Mouse (Mus musculus): ENCODE measurements around the gene Izumo1. TPM values are rescaled to one million over a fixed set of nuclear protein-coding genes. Genes with fewer than 3 reads are reported as not detected.

Izumo1 gene
- under 1 TPM in 1 of 2 experiments, not detected in 1; 0.34 TPM for total RNA-seq (2021)
- long read RNA-seq, experiment 1 = 0 reads
- long read RNA-seq, experiment 2 = 0 reads

DNA sequence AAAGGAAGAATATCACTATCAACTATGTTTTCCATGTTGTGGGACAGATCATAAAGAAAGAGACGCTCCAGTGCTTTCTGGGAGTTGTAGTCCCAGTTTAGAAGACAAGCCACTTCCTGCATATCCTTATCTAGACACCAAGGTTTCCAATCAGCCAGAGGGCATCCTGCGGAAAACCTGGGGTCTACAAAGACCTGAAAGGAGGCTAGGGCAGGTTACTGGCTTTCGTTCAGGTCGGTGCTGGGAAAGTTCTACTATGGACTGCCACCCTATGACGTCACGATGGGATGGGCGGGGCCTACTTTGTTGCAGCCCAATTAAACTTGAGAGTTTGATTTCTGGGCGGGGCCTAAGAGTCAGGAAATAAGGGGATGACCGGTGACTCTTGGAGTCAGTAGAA is at the start of gene Izumo1:
TSS of gene Izumo1 (plus strand) at position 369 of the 400 bp plus-strand sequence.
- intact Hi-C loops (cut with DNase I) = no loop called here
- no peak for DNase-seq (ENCODE audit: extremely low spot score in 1 of 2, low spot score in 2 of 2)
- no peak for TF ChIP-seq CTCF (IDR thresholded peaks at IDR 0.05)
- H3K4me3 ChIP-seq = no peak within 1 kb of the TSS
- no peak within 1 kb of the TSS for H3K27ac ChIP-seq

DNA sequence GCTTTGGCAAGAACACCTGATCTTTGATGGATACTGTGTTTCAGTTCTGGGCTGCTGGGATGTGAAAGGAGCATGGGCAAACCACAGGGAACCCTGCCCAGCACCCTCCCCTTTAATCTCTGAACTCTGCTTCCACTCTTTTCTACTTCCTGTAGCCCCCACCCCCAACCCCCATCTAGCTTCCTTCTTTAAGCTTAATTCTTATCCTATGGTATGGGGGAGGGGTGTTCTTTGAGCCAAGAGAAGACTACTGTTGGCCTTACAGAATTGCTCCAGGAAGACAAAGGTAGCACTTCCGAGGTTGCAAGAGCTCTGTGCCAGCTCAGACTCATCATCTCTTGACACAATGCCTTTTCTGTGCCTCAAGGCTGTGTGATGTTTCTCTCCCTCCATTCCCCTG is 49.6 kb upstream of the Izumo1 start:
- intact Hi-C loops (cut with DNase I) = loop anchor here (2.0 kb wide), 1 partner anchor 17 kb away; no protein-coding TSS in a partner anchor
- Histone ChIP-seq H3K27ac (no peak overlapping the region), H3K4me3 (no peak overlapping the region)
- DNase-seq (ENCODE audit: extremely low spot score in 1 of 2, low spot score in 2 of 2) = no peak
- no peak for TF ChIP-seq CTCF (IDR thresholded peaks at IDR 0.05)

DNA sequence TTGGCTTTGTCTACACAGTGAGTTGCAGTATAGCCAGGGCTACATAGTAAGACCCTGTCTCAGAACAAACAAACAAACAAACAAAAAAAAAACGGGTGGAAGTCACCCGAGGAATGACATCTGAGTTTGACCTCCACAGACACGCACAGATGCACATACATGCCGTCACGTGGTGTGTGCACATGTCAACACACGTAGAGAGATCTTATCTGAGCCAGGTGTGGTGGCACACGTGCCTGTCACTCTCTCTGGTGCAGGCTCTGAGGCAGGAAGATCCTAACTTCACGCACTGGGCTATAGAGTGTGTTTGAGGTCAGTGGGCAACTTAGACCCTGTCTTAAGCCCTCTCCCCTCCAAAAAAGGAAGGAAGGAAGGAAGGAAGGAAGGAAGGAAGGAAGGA is 47.7 kb upstream of the Izumo1 start:
- Histone ChIP-seq H3K4me3 (no peak overlapping the region), H3K27ac (no peak overlapping the region)
- DNase-seq (ENCODE audit: extremely low spot score in 1 of 2, low spot score in 2 of 2) = no peak
- TF ChIP-seq CTCF (IDR thresholded peaks at IDR 0.05) = no peak
- intact Hi-C loops (cut with DNase I) = no loop called here

DNA sequence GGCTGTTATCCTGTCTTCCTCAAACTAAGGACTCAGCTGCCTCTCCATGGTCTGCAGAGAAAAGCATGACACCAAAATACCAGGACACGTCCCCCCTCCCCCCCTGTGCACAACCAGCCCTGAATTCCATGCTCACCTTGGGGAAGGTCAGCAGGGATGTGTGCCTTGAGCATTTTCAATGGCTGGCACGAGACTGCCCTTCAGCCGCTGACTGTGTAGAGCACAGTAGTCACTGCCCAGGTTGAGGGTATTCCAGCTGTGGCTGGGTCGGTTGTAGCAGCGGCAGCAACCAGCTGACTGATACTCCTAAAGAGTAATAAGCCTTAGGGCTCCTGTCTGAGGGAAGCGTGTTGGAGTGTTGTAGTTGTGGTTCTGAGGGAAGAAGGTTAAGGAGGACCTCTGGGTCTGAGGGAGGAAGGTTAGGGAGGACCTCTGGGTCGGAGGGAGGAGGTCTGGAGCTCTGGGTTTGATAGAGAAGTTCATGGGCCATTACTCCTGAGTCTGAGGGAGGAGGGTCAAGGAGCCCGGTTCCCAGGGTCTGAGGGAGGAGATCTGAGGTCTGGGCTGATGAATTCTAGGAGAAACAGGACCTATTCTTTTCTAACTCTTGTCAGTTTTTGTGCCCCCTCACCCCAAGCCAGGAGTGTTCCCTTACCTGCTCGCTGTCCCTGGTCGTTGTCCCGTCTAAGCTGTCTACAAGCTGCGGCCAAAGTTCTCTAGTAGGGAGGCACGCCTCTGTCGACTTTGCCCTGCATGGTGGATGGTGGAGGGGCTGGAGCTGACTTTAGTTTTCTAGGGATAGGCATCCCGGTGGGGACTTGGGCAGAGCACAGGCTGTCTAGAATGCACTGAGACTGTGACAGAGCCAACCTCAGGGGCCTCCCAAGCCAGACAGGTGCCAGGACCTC is 46.9 kb upstream of the Izumo1 start:
- no peak overlapping the region for H3K27ac ChIP-seq
- no peak for TF ChIP-seq CTCF (IDR thresholded peaks at IDR 0.05)
- intact Hi-C loops (cut with DNase I) = no loop called here
- no peak for DNase-seq (ENCODE audit: extremely low spot score in 1 of 2, low spot score in 2 of 2)
- no peak overlapping the region for H3K4me3 ChIP-seq

DNA sequence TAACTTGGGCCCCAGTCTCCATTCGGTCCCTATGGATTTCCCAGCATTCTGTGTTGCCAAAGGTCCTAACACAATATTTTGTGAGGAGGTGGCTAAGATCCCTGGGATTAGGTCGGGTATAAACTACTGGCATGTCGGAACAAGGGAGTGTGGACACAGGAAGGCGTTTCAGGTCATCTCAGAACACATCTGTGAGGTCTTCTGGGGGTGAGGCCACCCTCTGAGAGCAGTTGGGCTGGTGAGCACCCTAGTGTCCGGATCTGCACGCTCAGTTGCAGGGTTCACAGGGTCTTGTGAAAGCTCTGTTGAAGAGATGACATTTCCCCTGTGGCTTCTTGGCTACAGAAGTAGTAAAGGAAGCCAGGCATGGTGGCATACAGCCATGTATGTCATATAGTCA is 35.7 kb upstream of the Izumo1 start:
- Histone ChIP-seq H3K27ac (no peak overlapping the region), H3K4me3 (no peak overlapping the region)
- DNase-seq (ENCODE audit: extremely low spot score in 1 of 2, low spot score in 2 of 2) = no peak
- intact Hi-C loops (cut with DNase I) = no loop called here
- no peak for TF ChIP-seq CTCF (IDR thresholded peaks at IDR 0.05)

DNA sequence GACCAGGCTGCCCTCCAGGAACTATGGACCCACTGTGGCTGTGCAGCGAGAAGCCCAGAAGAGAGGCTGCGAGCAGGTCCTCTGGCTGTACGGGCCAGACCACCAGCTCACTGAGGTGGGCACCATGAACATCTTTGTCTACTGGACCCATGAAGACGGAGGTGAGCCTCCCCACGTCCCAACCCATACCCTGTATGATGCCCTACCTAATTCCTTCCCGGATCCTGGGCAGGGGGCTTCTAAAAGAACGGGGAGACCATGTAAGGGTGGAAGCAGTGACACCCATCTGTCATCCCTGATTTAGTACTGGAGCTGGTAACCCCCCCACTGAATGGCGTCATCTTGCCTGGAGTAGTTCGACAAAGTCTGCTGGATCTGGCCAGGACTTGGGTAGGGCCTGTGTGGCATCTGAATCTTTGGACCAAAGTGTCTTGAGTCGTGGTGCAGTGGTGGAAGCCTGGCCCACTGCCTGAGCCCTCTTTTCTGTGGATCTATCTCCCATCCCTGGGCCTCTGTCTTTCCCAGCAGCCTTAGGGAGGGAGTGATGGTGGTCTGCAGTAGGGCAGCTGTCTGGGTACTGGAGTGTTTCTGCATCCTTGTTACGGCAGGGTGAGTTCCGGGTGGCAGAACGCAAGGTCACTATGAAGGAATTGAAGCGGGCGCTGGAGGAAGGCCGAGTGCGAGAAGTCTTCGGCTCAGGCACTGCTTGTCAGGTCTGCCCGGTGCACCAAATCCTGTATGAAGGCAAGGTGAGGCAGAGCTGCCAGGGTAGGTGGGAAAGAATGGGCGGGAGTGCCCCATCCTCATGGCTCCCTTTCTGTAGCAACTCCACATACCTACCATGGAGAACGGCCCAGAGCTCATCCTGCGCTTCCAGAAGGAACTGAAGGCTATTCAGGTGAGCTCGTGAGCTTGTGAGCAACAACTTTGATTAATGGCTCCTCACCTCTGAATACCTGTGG is 33.7 kb upstream of the Izumo1 start:
- intact Hi-C loops (cut with DNase I) = loop anchor here (2.0 kb wide), 2 partner anchors 17 to 121 kb away; partner anchors contain the start of genes Bax and Bcat2
- TF ChIP-seq CTCF (IDR thresholded peaks at IDR 0.05) = no peak
- Histone ChIP-seq H3K27ac (no peak overlapping the region), H3K4me3 (no peak overlapping the region)
- no peak for DNase-seq (ENCODE audit: extremely low spot score in 1 of 2, low spot score in 2 of 2)

DNA sequence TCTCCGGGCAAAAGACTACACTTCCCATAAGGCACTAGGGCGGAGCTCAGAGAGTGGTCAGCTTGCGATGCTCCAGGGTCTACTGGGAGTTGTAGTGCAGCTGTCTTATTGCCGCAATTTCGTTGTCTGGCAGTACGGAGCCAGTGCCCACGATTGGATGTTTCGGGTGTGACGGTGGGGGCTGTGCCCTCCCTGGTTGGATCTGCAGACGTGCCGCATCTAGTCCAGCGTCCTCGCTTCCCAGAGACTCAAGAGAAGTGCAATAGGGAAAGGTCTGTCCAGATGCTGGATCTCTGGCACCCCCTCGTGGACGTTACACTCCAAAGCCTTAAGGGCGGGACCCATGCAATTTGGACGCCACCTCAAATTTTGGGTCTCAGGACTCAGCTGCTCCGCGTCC is 32.4 kb upstream of the Izumo1 start:
- Histone ChIP-seq H3K27ac (peak overlapping the region; percentile 83), H3K4me3 (peak overlapping the region; percentile 29)
- intact Hi-C loops (cut with DNase I) = loop anchor here (2.0 kb wide), 2 partner anchors 18 to 122 kb away; partner anchors contain the start of genes Bax and Bcat2
- TF ChIP-seq CTCF (IDR thresholded peaks at IDR 0.05) = peak; percentile 86
- peak; percentile 91 to 95 for DNase-seq (ENCODE audit: extremely low spot score in 1 of 2, low spot score in 2 of 2)

DNA sequence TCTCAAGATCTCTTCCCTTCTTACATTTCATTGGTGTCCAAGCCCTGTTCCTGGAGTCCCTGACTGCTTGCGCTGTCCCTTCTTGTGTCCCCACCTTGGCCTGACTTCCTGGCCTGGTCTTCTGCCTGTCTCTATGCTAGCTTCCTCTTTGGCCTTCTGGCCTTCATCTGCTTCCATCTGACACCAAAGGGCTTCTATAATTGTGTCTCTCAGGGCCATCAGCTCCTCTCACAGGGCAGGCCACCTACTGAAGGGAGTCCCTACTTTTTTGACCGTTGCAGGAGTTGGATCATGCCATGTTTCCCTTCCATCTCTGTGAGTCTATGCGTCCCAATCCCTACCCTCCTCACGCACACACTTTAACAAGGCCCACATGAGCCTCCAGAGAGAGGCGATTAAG is 31.7 kb upstream of the Izumo1 start:
- intact Hi-C loops (cut with DNase I) = loop anchor here (2.0 kb wide), 2 partner anchors 19 to 123 kb away; partner anchors contain the start of genes Bax and Bcat2
- Histone ChIP-seq H3K4me3 (no peak overlapping the region), H3K27ac (peak overlapping the region; percentile 75)
- no peak for DNase-seq (ENCODE audit: extremely low spot score in 1 of 2, low spot score in 2 of 2)
- TF ChIP-seq CTCF (IDR thresholded peaks at IDR 0.05) = no peak

DNA sequence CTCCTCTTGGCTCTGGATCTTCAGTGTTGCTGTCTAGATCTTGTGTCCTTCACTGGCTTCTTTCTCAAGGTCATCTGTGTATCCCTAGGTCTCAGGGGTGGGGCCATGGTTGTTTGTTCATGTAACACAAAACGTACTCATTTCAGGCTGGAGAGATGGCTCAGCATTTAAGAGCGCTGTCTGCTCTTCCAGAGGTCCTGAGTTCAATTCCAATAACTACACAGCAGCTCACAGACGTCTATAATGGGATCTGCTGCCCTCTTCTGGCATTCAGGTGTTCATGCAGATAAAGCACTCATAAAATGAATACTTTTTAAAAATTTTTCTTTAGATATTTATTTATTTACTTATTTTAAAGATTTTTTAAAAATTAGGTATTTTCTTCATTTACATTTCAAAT is 30.7 kb upstream of the Izumo1 start:
- H3K27ac ChIP-seq = no peak overlapping the region
- intact Hi-C loops (cut with DNase I) = no loop called here

DNA sequence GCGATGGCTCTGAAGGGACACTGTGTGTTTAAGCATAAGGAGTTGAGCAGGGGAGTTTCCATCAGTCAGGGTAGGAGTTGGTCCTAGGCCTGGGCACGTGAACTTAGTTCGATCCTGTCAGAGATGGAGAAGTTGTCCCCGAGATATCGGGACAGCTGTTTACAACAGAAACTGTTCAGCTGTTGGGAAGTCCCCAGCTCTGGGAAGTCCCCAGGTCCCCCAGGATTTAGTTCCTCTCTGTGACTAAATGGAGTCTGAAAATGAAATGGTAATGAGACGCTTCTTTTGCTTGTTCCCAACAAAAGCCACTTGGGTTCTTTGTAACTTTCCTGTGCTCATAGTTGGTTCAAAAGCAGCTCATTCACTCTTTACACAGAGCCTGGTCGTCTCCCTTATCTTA is 29.7 kb upstream of the Izumo1 start:
- no peak overlapping the region for H3K4me3 ChIP-seq
- no peak for TF ChIP-seq CTCF (IDR thresholded peaks at IDR 0.05)
- no peak overlapping the region for H3K27ac ChIP-seq
- intact Hi-C loops (cut with DNase I) = loop anchor here (2.0 kb wide), 2 partner anchors 31 to 91 kb away; no protein-coding TSS in a partner anchor
- DNase-seq (ENCODE audit: extremely low spot score in 1 of 2, low spot score in 2 of 2) = no peak

More for the DNA sequence above, 30.7 kb upstream of the Izumo1 start:
- TF ChIP-seq CTCF (IDR thresholded peaks at IDR 0.05) = peak; percentile 59
- DNase-seq (ENCODE audit: extremely low spot score in 1 of 2, low spot score in 2 of 2) = no peak
- no peak overlapping the region for H3K4me3 ChIP-seq

DNA sequence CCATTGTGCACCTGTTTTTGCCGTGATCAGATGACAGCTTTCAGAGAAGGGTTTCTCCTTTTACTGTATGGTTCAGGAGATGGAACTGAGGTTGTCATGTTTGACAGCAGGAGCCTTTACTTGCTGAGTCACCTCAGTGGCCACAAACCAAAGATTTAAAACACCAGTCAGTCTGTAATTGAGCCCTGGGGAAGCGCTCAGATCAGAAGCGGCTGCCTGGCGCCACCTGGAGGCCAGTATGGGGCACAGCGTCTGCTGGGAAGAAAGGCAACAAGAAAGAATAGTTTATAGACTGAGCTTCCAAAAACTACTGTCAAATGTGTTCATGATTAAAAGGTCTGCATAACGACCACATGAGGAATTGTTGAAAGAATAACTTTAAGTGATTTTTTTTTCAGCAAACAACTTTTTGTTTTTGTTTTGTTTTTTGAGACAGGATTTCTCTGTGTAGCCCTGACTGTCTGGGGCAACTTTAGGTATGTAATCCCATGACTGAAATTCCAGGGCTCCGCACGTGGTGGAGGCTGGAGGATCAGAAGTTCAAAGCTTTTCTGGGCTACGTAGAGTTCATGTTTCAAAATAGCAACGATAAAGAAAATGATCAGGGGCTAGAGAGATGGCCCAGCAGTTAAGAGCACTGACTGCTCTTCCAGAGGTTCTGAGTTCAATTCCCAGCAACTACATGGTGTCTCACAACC is 28.3 kb upstream of the Izumo1 start:
- H3K27ac ChIP-seq = no peak overlapping the region
- peak; percentile 100 for TF ChIP-seq CTCF (IDR thresholded peaks at IDR 0.05)
- peak; percentile 55 to 76 for DNase-seq (ENCODE audit: extremely low spot score in 1 of 2, low spot score in 2 of 2)
- intact Hi-C loops (cut with DNase I) = loop anchor here (2.0 kb wide), 2 partner anchors 32 to 90 kb away; no protein-coding TSS in a partner anchor
- H3K4me3 ChIP-seq = no peak overlapping the region
